Mouse (Mus musculus): ENCODE data around the gene Dgkb. TPM values are rescaled to one million over a fixed set of nuclear protein-coding genes. Genes with fewer than 3 reads are reported as not detected.

The Dgkb gene
- total RNA-seq (2022): 100 to 1,000 TPM; 139 to 177 (median 153) TPM

- no peak for DNase-seq (ENCODE audit: low spot score in 2 of 2)
These were observed at the start of gene Dgkb for GRCm38 (mm10) chr12:37817426-37817825. Dgkb (plus strand) TSS chr12:37817726.

- peak; percentile 67 to 69 for DNase-seq (ENCODE audit: low spot score in 2 of 2)
These were observed 47.7 kb upstream of the Dgkb start for GRCm38 (mm10) chr12:37769844-37770243.

GRCm38 (mm10) chr12:37773681-37774357 is 43.7 kb upstream of the Dgkb start:
- DNase-seq (ENCODE audit: low spot score in 2 of 2): peak; percentile 3 to 17

- DNase-seq (ENCODE audit: low spot score in 2 of 2): no peak
These were observed 42.9 kb upstream of the Dgkb start for GRCm38 (mm10) chr12:37774591-37774990.

GRCm38 (mm10) chr12:37796265-37796928 is 21.1 kb upstream of the Dgkb start:
- DNase-seq (ENCODE audit: low spot score in 2 of 2): no peak

- peak in 1 of 2 experiments; percentile 11 for DNase-seq (ENCODE audit: low spot score in 2 of 2)
These were observed 3.4 kb upstream of the Dgkb start for GRCm38 (mm10) chr12:37814122-37814521.

GRCm38 (mm10) chr12:37821052-37821810 is 3.7 kb downstream of the Dgkb start:
- DNase-seq (ENCODE audit: low spot score in 2 of 2): no peak

- peak; percentile 69 to 70 for DNase-seq (ENCODE audit: low spot score in 2 of 2)
These were observed 62.8 kb downstream of the Dgkb start for GRCm38 (mm10) chr12:37880042-37881017.

- peak in 1 of 2 experiments; percentile 17 for DNase-seq (ENCODE audit: low spot score in 2 of 2)
These were observed 63.9 kb downstream of the Dgkb start for GRCm38 (mm10) chr12:37881376-37881775.

- DNase-seq (ENCODE audit: low spot score in 2 of 2): no peak
These were observed 65.3 kb downstream of the Dgkb start for GRCm38 (mm10) chr12:37882796-37883195.

- no peak for DNase-seq (ENCODE audit: low spot score in 2 of 2)
These were observed 66.3 kb downstream of the Dgkb start for GRCm38 (mm10) chr12:37883781-37884180.

- no peak for DNase-seq (ENCODE audit: low spot score in 2 of 2)
These were observed 71.1 kb downstream of the Dgkb start for GRCm38 (mm10) chr12:37888591-37888990.

GRCm38 (mm10) chr12:37889431-37889830 is 71.9 kb downstream of the Dgkb start:
- DNase-seq (ENCODE audit: low spot score in 2 of 2): no peak

- no peak for DNase-seq (ENCODE audit: low spot score in 2 of 2)
These were observed 73.8 kb downstream of the Dgkb start for GRCm38 (mm10) chr12:37891336-37891735.

GRCm38 (mm10) chr12:37942163-37942562 is 124.6 kb downstream of the Dgkb start:
- no peak for DNase-seq (ENCODE audit: low spot score in 2 of 2)

GRCm38 (mm10) chr12:37956193-37956592 is 138.7 kb downstream of the Dgkb start:
- no peak for DNase-seq (ENCODE audit: low spot score in 2 of 2)

GRCm38 (mm10) chr12:37971482-37971881 is 154.0 kb downstream of the Dgkb start:
- DNase-seq (ENCODE audit: low spot score in 2 of 2): no peak

- peak in 1 of 2 experiments; percentile 41 for DNase-seq (ENCODE audit: low spot score in 2 of 2)
These were observed 161.1 kb downstream of the Dgkb start for GRCm38 (mm10) chr12:37978498-37979187.

- no peak for DNase-seq (ENCODE audit: low spot score in 2 of 2)
These were observed 167.8 kb downstream of the Dgkb start for GRCm38 (mm10) chr12:37985352-37985751.

- no peak for DNase-seq (ENCODE audit: low spot score in 2 of 2)
These were observed 170.6 kb downstream of the Dgkb start for GRCm38 (mm10) chr12:37988066-37988591.

All from layer of hippocampus, adult 8-10 months (tissue).